Mouse (Mus musculus) MEL (cell line): ENCODE measurements around the gene Synpo2. TPM values are rescaled to one million over a fixed set of nuclear protein-coding genes. Genes with fewer than 3 reads are reported as not detected.

Source experiments
- DNase-seq: peaks from one replicate; pipeline ENCODE4 v3.0.0; 2011; ENCODE audit warnings: low read depth, low spot score
- H3K27ac ChIP-seq: 2 replicates; pipeline ENCODE4 v1.5.1; 2012; ENCODE audit warnings: low read depth, mild to moderate bottlenecking, control low read depth, low read length, moderate library complexity; ENCODE audit not compliant: control insufficient read depth
- H3K27me3 ChIP-seq, 2 experiments: fragments of 150-350 bp in 1 of 2; sonication (generic) in 1 of 2; 2 replicates each; pipeline ENCODE4 v1.6.1; 2012; ENCODE audit warnings: low read length in 2 of 2, mild to moderate bottlenecking in 2 of 2, improper control_type of control experiment in 1 of 2, moderate library complexity in 1 of 2; ENCODE audit not compliant: insufficient read depth in 2 of 2, control insufficient read depth in 1 of 2
- H3K36me3 ChIP-seq, 2 experiments: 2 replicates each; pipeline ENCODE4 v1.6.1; 2012 to 2014; ENCODE audit warnings: low read length in 2 of 2, improper control_type of control experiment in 1 of 2, inconsistent platforms in 1 of 2, mild to moderate bottlenecking in 1 of 2; ENCODE audit not compliant: insufficient read depth in 2 of 2, control insufficient read depth in 1 of 2
- H3K4me1 ChIP-seq, 2 experiments: fragments of 150-350 bp in 1 of 2; sonication (generic) in 1 of 2; 2 replicates each; pipeline ENCODE4 v1.6.1; 2012; ENCODE audit warnings: low read length in 2 of 2, improper control_type of control experiment in 1 of 2, mild to moderate bottlenecking in 1 of 2; ENCODE audit not compliant: insufficient read depth in 2 of 2, control insufficient read depth in 1 of 2
- H3K4me3 ChIP-seq, 2 experiments: fragments of 150-350 bp in 1 of 2; sonication (generic) in 1 of 2; 2 replicates each; pipeline ENCODE4 v1.5.1; 2012; ENCODE audit warnings: low read depth in 2 of 2, low read length in 2 of 2, mild to moderate bottlenecking in 2 of 2, moderate library complexity in 2 of 2, control low read depth in 1 of 2, improper control_type of control experiment in 1 of 2; ENCODE audit not compliant: control insufficient read depth in 1 of 2, insufficient read depth in 1 of 2
- H3K79me2 ChIP-seq: 2 replicates; pipeline ENCODE4 v1.6.1; 2012; ENCODE audit warnings: mild to moderate bottlenecking, low read length, moderate library complexity; ENCODE audit not compliant: control insufficient read depth, poor library complexity, insufficient read depth
- H3K9ac ChIP-seq: 2 replicates; pipeline ENCODE4 v1.6.1; 2012; ENCODE audit warnings: low read depth, mild to moderate bottlenecking, control low read depth, low read length, moderate library complexity; ENCODE audit not compliant: control insufficient read depth, poor library complexity, severe bottlenecking
- H3K9me3 ChIP-seq: fragments of 150-350 bp; sonication (generic); replicated peaks from 2 replicates; pipeline ENCODE4 v1.6.1; 2012; ENCODE audit warnings: mild to moderate bottlenecking, low read length, improper control_type of control experiment, moderate library complexity; ENCODE audit not compliant: insufficient read depth
- BHLHE40 ChIP-seq: IDR thresholded peaks from 2 replicates; pipeline ENCODE4 v1.6.1; 2012; ENCODE audit warnings: low read depth, mild to moderate bottlenecking, inconsistent platforms, low read length, improper control_type of control experiment, borderline replicate concordance
- ELF1 ChIP-seq: IDR thresholded peaks from 2 replicates; pipeline ENCODE4 v1.6.1; 2014; ENCODE audit warnings: low read depth, mild to moderate bottlenecking, inconsistent platforms, low read length, improper control_type of control experiment, moderate library complexity
- EP300 ChIP-seq, 2 experiments: IDR thresholded peaks; 2 replicates each; pipeline ENCODE4 v1.6.1; 2011; ENCODE audit warnings: improper control_type of control experiment in 2 of 2, low read length in 2 of 2, low read depth in 1 of 2, mild to moderate bottlenecking in 1 of 2
- GATA1 ChIP-seq: IDR thresholded peaks from 2 replicates; pipeline ENCODE4 v1.6.1; 2011; ENCODE audit warnings: low read depth, low read length, improper control_type of control experiment
- HCFC1 ChIP-seq: IDR thresholded peaks from 2 replicates; pipeline ENCODE4 v1.6.1; 2012; ENCODE audit warnings: low read depth, mild to moderate bottlenecking, inconsistent platforms, low read length, improper control_type of control experiment, moderate library complexity
- MAFK ChIP-seq: IDR thresholded peaks from 2 replicates; pipeline ENCODE4 v1.6.1; 2011; ENCODE audit warnings: low read depth, mild to moderate bottlenecking, low read length, improper control_type of control experiment, borderline replicate concordance
- MAZ ChIP-seq: IDR thresholded peaks from 2 replicates; pipeline ENCODE4 v1.6.1; 2012; ENCODE audit warnings: low read depth, mild to moderate bottlenecking, inconsistent platforms, low read length, improper control_type of control experiment
- MEF2A ChIP-seq: IDR thresholded peaks from 2 replicates; pipeline ENCODE4 v1.6.1; 2014; ENCODE audit warnings: low read depth, mild to moderate bottlenecking, inconsistent platforms, low read length, improper control_type of control experiment; ENCODE audit not compliant: poor library complexity, insufficient replicate concordance, severe bottlenecking; ENCODE audit errors: extremely low read depth
- MYB ChIP-seq: IDR thresholded peaks from 2 replicates; pipeline ENCODE4 v1.6.1; 2011; ENCODE audit warnings: mild to moderate bottlenecking, low read depth, low read length, improper control_type of control experiment
- MYC ChIP-seq: IDR thresholded peaks from 2 replicates; pipeline ENCODE4 v1.6.1; 2011; ENCODE audit warnings: low read depth, mild to moderate bottlenecking, low read length, improper control_type of control experiment, moderate library complexity
- NELFE ChIP-seq: IDR thresholded peaks from 2 replicates; pipeline ENCODE4 v1.6.1; 2011; ENCODE audit warnings: low read depth, low read length, improper control_type of control experiment
- POLR2AphosphoS5 ChIP-seq: IDR thresholded peaks from 2 replicates; pipeline ENCODE4 v1.6.1; 2012; ENCODE audit warnings: low read depth, borderline replicate concordance, mild to moderate bottlenecking, inconsistent platforms, low read length, moderate library complexity, mixed read lengths
- RAD21 ChIP-seq: IDR thresholded peaks from 2 replicates; pipeline ENCODE4 v1.6.1; 2011; ENCODE audit warnings: mild to moderate bottlenecking, low read depth, low read length, improper control_type of control experiment
- SMC3 ChIP-seq: IDR thresholded peaks from 2 replicates; pipeline ENCODE4 v1.6.1; 2011; ENCODE audit warnings: low read depth, low read length, improper control_type of control experiment
- TAL1 ChIP-seq: IDR thresholded peaks from 2 replicates; pipeline ENCODE4 v1.6.1; 2012; ENCODE audit warnings: mild to moderate bottlenecking, inconsistent platforms, low read length, moderate library complexity, mixed read lengths
- TBP ChIP-seq: IDR thresholded peaks from 2 replicates; pipeline ENCODE4 v1.8.0; 2011; ENCODE audit warnings: low read depth, low read length, improper control_type of control experiment
- USF1 ChIP-seq: IDR thresholded peaks from 2 replicates; pipeline ENCODE4 v1.6.1; 2014; ENCODE audit warnings: low read depth, mild to moderate bottlenecking, inconsistent platforms, low read length, improper control_type of control experiment, moderate library complexity
- ZNF384 ChIP-seq: IDR thresholded peaks from 2 replicates; pipeline ENCODE4 v1.6.1; 2012; ENCODE audit warnings: low read depth, mild to moderate bottlenecking, inconsistent platforms, low read length, improper control_type of control experiment
- polyA plus RNA-seq, 2 experiments: library from polyadenylated mRNA; stranded (reverse) in 1 of 2; unstranded in 1 of 2; fragments of >175 nt in 1 of 2; fragments of >200 nt in 1 of 2; gene quantifications; 2 replicates each; pipeline versions ENCODE4 v1.2.1 to v1.2.4; 2012; ENCODE audit warnings: low replicate concordance in 2 of 2, low read depth in 1 of 2; ENCODE audit not compliant: insufficient read length in 2 of 2, insufficient read depth in 1 of 2, missing spikeins in 1 of 2
- total RNA-seq: library from RNA; depleted of rRNA; stranded (reverse); fragments of 300-350 nt; gene quantifications from 2 replicates; pipeline ENCODE4 v1.2.3, GENCODE M21; 2012

The Synpo2 gene
- total and polyA plus RNA-seq, 3 experiments, result 0.04 TPM; not detected in 2

GRCm38 (mm10) chr3:123080017-123080725, 155.8 kb downstream of the Synpo2 start:
- H3K27me3 ChIP-seq, result no peaks in the 10 kb centered on the region; a peak in 1 of 4 replicates
- H3K27ac ChIP-seq, result no peak overlapping the region
- H3K4me3 ChIP-seq, result no peak overlapping the region
- H3K9me3 ChIP-seq, result no peaks in the 10 kb centered on the region
- H3K4me1 ChIP-seq, result no peaks in the 10 kb centered on the region
- DNase-seq, result no peak
- TF ChIP-seq TBP, result no peak
- no peak for TF ChIP-seq MAFK
- no peak for TF ChIP-seq USF1
- TF ChIP-seq RAD21, result no peak
- no peak for TF ChIP-seq HCFC1
- no peak for TF ChIP-seq ELF1
- no peak for TF ChIP-seq EP300 (IDR thresholded peaks at IDR 0.05; ENCODE audit: low read depth in 1 of 2, low read length in 2 of 2)
- no peak overlapping the region for H3K9ac ChIP-seq
- no peaks in the 10 kb centered on the region for H3K36me3 ChIP-seq
- no peaks in the 10 kb centered on the region for H3K79me2 ChIP-seq

- H3K9ac ChIP-seq, result no peak overlapping the region
- no peaks in the 10 kb centered on the region; a peak in 1 of 4 replicates for H3K27me3 ChIP-seq
- no peak overlapping the region for H3K27ac ChIP-seq
- no peak for DNase-seq
- H3K36me3 ChIP-seq, result no peaks in the 10 kb centered on the region
- no peaks in the 10 kb centered on the region for H3K4me1 ChIP-seq
- no peaks in the 10 kb centered on the region for H3K79me2 ChIP-seq
- TF ChIP-seq MAZ (no peak), MYB (no peak), MEF2A (no peak), GATA1 (no peak), MAFK (no peak), TAL1 (no peak), NELFE (no peak), POLR2AphosphoS5 (no peak), SMC3 (no peak), BHLHE40 (no peak), ZNF384 (no peak), TBP (no peak), MYC (no peak)
- H3K4me3 ChIP-seq, result no peak overlapping the region
- no peaks in the 10 kb centered on the region for H3K9me3 ChIP-seq
These were observed 160.2 kb downstream of the Synpo2 start for GRCm38 (mm10) chr3:123075759-123076158.
